Mouse (Mus musculus): ENCODE measurements around the gene Pcgf2. TPM values are rescaled to one million over a fixed set of nuclear protein-coding genes. Genes with fewer than 3 reads are reported as not detected.
"Not testable (repeated sequence)": the region's sequence is repeated elsewhere in the genome, so short reads cannot be mapped to it uniquely, and the experiment has no call there.

Pcgf2 gene
- total RNA-seq, 2 experiments from 2014 or later = 1.0 to 3.1 TPM

DNA sequence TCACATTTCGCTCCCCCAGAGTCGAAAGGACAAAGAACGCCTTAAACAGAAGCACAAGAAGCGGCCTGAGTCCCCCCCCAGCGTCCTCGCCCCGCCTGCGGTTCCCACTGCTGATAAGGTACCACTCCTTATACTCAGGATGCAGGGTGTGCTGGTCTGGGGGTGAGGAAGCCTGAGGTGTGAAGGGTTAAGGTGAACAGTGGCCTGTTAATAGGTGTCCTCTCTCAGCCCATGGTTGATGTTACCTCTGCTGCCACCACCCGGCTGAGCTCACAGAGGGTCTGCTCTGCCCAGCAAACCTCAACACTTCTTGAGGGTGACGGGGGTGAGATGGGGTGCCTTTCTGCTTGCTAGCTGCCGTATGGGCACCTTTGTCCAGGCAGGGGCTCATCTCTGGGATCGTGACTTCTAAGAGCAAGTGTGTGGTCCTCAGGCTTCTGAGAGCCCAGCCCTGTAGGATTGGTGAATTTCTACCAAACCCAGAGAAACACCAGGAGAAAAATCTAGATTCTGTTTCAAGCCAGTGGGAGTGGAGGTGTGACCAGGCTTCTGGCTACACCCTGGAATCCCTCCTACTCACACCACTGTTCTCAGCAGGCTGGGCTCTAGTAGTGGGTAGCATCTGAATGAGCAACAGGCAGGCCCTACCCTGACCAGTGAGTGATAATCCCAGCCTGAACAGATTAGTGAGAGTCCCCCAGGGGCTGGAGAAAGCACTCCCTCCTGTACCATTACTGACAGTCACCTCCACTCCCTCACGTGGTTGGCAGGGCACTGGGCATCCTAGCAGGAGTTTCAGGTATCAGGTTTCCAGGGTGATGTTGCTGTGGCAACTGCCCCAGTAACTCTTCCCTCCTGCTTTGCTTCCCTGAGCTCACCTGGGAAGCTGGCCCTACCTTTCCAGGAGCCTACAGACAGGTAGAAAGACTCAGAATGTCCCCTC is 29.8 kb downstream of the Pcgf2 start:
- no peak for ATAC-seq (ENCODE audit: poor library complexity, severe bottlenecking)

DNA sequence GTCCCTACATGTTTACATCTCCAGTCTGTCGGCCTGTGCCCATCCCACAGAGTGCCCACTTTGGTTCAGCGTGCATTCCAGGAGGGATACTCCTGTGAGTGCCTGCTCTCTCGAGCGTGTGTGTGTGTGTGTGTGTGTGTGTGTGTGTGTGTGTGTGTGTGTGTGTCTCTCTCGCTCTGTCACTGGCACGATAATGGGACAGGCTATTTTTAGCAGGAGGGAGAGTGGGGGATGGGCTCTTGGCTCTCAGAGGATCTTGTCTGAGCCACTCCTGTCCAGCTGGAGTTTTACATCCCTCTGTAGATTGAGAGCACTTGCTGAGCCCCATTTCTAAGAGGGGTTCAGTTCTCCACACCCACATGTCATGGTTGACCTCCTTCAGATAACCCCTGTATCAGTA is 30.5 kb downstream of the Pcgf2 start:
- no peak for ATAC-seq (ENCODE audit: poor library complexity, severe bottlenecking)

DNA sequence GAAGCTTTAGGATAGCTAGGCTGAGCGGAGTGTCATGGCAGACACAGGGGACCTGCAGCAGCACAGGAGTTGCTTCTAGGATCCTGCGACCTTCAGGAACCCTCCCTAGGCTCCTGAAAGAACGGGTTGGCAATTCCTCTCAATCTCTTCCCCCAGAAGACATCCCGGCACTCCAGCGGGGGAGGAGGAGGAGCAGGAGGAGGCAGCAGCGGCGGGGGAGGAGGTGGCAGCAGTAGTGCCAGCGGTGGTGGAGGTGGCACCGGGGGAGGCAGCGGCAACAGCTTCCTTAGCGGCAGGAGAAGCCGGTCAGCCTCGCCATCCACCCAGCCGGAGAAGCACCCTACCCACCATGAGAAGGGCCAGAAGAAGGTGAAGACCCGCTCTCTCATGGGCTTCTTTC is 31.0 kb downstream of the Pcgf2 start:
- ATAC-seq (ENCODE audit: poor library complexity, severe bottlenecking) = no peak

DNA sequence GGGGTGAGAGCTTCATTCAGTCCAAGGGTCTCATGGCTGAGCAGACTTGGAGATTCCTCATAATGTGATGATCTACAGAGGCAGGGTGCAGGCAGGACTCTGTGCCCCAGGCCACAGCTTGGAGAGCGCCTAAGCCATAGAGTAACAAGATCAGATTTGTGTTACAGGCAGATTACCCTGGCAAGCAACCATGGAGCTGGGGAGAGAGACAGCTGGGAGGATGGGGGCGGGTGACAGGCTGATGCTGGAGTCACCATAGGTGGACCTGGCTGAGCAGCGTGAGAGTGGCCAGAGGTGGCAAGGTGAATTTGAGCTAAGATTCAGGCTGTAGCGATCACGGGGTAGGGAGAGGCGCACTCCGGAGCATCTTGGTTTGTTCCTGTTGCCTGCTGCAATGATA is 32.1 kb downstream of the Pcgf2 start:
- no peak for ATAC-seq (ENCODE audit: poor library complexity, severe bottlenecking)

DNA sequence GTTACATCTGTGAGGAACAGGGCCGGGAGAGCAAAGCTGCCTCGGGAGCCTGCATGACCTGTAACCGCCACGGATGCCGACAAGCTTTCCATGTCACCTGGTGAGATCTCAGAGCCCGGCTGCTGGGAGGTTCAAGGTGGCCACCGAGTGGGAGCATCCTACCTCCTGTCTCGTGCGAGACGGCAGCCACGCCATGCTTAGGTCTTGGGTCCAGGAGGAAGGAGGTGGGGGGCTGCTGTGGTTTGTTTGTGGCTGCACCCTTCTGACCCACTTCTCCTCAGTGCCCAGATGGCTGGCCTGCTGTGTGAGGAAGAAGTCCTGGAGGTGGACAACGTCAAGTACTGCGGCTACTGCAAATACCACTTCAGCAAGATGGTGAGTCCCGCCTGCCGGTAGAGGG is 33.5 kb downstream of the Pcgf2 start:
- ATAC-seq (ENCODE audit: poor library complexity, severe bottlenecking) = no peak

DNA sequence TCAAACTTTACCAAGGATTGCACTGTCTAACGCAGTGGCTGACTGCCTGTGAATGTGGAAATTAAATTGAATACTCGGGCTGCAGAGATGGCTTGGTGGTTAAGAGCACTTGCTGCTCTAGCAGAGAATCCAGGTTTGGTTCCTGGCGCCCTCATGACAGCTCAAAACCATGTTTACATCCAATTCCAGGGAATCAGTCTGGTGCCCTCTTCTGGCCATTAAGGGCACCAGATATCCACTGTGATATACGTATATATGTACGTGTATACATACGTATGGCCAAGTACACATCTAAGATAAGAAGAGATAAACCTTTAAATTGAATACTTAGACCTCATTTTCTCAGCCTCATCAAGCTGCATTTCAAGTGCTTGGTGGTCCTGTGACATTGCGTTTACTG is 34.1 kb downstream of the Pcgf2 start:
- ATAC-seq (ENCODE audit: poor library complexity, severe bottlenecking) = no peak

DNA sequence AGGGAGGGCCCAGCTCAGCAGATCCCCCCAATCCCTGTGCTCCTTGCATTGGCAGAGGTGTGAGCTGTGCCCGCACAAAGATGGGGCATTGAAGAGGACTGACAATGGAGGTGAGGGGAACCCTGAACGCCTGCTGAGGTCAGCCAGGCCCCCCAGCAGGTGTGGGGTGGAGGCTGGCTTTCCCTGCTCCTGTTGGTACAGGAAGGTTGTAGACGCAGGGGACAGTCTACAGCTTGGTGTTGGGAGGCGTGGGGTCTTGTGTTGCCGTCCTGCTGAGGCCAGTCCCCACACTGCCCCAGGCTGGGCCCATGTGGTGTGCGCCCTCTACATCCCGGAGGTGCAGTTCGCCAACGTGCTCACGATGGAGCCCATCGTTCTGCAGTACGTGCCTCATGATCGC is 34.9 kb downstream of the Pcgf2 start:
- no peak for ATAC-seq (ENCODE audit: poor library complexity, severe bottlenecking)

DNA sequence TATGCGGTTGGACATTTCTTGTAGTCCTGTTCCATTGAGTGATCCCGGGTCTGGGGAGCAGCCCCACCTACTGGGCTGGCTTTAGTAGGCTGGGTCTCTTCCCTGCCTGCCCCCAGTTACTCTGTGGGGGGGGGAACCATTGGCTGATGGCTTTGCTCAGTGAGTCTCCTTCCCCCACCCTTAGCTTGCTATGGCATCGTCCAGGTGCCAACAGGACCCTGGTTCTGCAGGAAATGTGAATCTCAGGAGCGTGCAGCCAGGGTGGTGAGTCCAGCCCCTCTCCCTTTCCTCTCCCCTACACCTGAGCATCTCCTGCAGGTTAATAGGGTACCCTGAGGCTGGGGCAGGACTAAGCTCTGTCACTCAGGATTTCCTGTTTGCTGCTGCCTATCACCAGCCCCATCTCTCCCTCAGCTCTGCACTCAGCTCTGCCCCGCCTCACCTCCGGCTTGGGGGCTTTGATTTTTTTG is 35.5 kb downstream of the Pcgf2 start:
- ATAC-seq (ENCODE audit: poor library complexity, severe bottlenecking) = no peak

DNA sequence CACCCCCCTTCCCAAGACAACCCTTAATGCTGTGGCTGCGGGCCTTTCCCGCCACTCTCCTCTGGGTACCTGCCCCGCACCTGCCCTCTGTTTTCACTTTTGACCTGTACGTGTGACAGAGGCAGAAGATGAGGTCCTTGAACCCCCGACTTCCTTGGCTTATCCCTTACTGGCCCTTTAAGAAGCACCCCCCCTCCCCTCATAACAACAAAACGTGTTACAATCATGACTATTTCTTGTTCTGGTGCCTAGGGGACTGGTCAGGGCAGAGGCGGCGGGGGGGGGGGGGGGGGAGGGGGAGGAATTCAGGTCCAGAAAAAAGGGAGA is 36.0 kb downstream of the Pcgf2 start:
- ATAC-seq (ENCODE audit: poor library complexity, severe bottlenecking) = no peak

DNA sequence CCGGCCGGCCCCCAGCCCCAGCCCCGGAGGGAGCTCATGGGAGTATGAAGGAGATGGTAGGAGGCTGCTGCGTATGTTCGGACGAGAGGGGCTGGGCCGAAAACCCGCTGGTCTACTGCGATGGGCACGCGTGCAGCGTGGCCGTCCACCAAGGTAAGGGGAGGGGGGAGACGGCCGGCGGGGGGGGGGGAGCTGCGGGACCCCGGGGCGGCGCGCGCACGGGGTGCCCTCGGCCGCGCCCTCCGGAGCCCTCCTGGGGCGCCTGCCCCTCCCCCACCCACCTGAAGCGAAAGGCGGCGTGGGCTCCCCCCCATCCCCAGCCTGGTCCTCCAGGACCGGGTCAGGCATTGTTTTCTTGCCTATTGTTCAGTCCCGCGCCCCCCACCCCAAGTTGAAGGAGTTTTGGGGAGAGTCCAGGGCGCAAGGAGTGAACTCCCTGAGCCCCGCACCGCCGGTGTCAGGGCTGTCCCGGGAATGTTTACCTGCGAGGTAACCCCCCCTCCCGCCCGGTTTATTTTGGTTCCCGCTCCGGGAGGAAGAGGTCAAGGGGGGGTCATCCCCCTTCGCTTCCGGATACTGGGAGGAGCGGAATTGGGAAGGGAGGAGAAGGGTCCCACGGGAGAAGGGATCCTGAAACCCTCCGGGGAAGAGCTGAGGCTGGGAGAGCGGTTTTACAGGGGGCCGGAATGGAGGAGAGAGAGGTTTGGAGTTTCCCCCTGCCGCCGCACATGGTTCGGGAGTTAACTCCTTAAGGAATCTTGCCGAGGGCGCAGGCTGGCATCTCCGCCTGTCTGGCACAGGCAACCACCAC is 36.6 kb downstream of the Pcgf2 start:
- no peak for ATAC-seq (ENCODE audit: poor library complexity, severe bottlenecking)

DNA sequence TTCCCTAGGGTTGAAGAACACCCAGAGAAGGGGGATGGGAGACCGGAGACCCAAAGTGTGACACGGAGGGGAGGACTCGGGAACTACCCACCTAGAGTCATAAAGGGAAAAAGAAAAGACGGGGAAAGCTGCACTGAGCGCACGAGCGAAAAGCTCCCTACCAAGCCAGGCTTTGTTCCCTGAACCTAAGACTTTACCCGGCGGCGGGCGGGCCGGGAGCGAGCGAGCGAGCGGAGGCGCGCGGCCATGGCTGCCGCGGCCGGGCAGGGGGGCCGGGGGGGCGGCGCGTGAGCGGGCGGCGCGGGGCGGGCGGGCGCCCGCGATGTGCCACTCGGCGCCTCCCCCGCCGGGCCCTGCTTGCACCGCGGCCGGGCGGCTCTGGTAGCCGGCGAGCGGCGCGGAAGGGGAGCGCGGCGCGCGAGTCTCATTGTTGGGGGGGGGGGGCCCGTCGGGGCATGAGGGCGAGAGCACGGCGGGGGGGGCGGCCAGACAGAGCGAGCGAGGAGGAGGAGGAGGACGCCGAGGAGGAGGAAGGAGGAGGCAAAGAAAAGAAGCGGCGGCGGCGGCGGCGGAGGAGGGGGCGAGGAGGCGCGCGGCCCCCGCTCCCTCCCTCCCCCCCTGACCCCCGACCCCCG is 37.3 kb downstream of the Pcgf2 start, which contains the start of gene Mllt6:
Mllt6 (plus strand) TSS at position 522 of the 635 bp plus-strand sequence.
- ATAC-seq (ENCODE audit: poor library complexity, severe bottlenecking) = peak; percentile 8; the same call in 1 of the 2 replicates

DNA sequence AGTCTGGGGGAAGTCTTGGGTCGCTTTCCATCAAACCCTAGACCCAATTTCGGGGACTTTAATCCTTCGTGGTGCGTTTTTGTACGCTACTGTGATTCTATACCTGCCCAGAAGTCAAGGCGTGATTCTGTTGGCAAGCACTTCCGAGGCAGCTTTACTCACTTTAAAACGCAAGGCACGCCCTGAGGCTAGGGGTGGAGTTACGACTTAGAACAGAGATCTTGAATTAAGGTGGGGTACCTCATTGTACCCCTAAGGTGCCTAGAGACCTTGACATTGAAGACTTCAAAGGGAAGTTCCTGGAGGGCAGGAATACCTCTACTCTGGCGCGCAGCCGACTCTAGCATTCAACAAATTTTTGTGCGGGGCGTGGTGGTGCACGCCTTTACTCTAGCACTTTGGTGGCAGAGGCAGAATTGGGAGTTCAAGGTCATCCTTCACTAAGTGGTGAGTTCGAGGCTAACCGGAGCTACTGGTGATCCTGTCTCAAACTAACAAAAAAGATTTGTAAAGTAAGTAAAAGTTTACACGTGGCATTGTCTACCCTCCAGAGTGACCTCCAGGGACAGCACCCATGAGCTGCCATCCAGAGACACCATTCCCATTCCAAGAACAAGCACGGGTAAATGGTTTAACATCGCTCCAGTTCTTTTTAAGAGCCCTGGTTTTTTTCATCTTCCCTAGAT is 37.9 kb downstream of the Pcgf2 start:
- no peak for ATAC-seq (ENCODE audit: poor library complexity, severe bottlenecking)

DNA sequence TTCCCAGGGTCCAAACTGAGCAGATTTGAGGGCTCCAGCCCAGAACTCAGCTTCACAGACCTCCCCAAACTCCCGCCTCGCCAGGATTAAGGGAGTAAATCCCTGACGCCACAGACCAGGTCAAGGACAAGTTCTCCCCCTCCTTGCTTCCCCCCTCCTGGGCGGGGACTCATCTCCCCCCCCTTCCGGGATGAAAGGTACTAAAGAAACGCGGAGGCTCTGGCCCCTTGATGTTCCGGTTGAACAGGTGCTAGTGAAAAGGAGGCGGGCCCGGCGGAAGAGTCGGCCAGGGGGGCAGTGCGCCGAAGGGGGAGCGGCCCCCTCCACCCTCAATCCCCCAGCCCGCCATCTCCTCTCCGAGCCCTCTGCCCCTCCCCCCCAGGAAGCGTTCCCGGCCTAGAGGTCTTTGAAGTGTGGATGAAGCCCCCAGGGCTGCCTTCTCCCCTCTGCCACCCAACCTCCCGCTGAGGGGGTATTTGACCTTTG is 38.6 kb downstream of the Pcgf2 start:
- ATAC-seq (ENCODE audit: poor library complexity, severe bottlenecking) = no peak

DNA sequence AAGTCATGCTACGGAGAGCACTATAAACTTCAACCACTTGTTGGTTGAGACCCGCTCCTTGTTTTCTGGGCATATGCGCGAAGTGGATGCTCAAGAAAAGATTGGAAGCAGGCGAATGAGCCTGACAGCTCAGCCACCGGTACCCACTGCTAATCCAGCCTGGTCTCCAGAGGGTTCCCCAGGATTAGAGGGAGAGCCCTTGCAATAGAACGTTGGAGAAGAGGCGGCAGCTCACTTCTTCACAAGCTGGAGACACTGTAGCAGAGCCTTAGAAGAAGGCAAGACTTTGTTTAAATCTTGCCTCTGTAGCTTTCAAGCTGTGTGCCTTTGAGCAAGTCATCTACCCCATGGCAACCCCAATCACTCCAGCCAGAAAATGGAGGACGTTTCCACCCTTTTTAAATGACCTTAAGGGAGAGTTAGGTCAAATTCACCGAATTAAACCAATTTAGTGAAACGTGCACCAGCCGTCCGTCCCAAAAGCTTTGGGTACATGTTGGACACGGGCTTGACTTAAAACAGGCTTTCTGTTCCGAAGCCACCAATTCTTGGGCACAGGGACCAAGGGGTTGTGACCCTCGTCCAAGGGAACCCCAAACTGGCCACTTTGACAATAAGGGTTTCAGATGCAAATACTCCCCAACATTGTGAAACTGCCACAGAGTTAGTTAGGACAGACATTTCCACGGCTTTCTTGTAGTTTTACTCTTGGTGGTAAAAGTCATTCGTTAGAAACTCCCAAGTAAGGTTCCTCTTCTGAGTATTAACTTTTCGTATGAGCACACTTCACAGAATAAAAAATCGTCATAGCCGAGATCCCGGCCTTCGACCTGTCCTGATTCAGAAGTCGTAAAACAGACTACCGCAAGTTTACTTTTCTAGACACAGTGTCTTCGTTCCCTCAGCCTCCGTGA is 39.3 kb downstream of the Pcgf2 start:
- no peak for ATAC-seq (ENCODE audit: poor library complexity, severe bottlenecking)

DNA sequence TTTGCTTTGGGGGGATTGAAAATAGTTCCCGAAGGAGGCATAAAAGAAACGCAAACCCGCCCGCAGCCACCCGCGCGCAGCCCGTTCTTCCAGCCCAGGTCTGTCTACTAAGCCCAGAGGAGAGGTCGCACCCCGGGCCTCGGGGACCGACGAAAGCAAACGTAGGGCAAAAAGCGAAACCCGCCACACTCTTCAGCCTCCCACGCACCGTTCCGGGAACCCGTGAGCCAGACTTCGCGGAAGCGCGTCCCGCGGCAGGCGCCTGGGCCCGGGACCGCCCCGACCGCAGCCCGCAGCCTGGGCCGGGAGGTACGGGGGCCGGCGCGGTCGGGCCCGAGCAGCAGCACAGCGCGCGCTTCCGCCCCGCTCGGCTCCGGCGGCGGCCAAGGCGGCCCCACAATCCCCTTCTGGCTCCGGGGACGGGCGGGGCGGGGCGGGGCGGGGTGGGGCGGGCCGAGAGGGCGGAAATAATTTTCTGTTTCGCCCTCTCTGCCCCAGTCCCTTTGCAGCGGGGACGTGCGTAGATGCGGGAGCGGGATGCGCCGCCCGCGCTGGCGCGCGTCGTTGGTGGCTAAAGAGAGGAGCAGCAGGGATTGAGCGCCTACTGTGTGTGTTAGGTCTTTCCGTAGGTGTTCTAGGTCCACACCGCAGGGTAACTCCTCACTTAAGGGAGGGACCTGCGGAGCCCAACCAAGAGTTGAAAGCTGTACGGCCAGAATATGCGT is 40.1 kb downstream of the Pcgf2 start:
- peak; percentile 63 for ATAC-seq (ENCODE audit: poor library complexity, severe bottlenecking)

DNA sequence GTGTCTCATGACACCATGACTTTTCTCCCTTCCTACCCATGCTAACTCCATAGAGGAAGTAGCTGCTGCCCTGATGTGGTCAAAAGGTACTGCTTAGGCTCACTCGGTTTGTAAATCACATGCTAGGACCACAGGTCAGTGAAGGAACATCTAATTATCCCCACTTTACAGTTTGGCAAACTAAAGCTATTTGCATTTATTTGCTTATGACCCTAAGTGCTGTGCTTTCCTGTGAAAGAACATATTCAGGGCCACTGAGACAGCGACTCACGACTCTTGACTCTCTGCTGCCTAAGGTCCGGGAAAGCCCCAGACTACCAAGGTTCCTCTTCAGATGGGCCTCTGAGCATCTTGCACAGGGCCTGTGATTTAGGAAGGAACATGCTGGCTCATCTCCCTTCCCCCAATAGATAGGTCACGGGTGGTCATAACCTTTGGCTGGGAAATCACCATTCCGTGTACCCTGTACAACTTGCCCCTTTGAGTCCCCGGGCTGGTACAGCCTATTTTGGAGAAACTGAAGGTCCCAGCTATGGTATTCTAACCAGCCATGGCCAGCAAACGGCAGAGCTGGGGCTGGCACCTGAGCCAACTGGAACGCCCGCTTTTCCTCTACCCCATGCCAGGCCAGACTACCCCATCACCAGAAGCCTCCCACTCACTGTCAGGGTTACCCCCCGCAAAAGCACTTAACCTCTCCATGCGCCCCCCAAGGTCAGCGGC is 40.9 kb downstream of the Pcgf2 start:
- ATAC-seq (ENCODE audit: poor library complexity, severe bottlenecking) = peak; percentile 60

DNA sequence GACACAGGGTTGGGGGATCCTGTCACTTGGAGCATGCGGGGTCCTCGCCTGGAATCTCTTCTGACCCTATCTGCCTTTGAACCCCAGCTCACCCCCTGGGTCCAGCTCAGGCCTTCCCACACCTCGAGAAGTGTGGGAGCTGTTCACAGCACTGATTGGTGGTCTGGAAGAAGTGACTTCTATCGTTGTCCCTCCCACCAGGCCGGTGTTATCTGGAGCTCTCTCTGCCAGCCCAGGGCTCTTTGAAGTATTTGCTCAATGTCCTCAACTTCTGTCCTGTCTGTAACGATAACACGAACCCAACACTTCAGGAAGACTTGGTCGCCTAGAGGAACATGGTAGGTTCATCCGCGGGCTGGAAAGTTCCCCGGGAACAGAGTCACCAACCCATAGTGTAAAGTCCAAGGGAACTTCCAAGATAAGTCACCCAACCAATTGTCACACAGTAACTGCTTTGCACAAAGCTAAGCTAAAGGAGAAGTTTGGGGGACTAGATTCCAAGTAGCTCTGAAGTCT is 41.5 kb downstream of the Pcgf2 start:
- ATAC-seq (ENCODE audit: poor library complexity, severe bottlenecking) = no peak

DNA sequence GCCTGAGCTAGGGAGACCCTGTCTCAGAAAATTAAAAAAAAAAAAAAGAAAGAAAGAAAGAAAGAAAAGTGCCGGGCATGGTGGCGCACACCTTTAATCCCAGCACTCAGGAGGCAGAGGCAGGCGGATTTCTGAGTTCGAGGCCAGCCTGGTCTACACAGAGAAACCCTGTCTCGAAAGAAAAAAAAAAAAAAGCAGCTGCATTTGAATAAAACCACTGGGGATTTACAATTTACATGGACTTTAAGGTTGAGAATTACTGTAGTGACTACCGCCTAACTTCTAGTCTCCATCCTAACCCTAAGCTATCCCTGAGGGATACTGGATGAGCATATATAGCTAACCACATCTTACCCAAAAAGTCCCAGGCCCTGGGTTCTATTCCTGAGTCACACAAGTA is 42.3 kb downstream of the Pcgf2 start:
- not testable (repeated sequence) for ATAC-seq (ENCODE audit: poor library complexity, severe bottlenecking)
